Mouse (Mus musculus): ENCODE measurements around the gene Pfdn2.

Gene Pfdn2

GRCm38 (mm10) chr1:171407263-171407662 is 61.8 kb downstream of the Pfdn2 start:
- DNase-seq (ENCODE audit: low read depth), result no peak

Measured in c-Kit-positive CD71-negative TER-119-negative erythroid progenitor cells, embryonic 14.5 days (primary cell).